Mouse (Mus musculus): ENCODE results near the gene Cirbp.

Gene Cirbp

GRCm38 (mm10) chr10:80137626-80138552 lies 27.9 kb upstream of the Cirbp start:
- in situ Hi-C loops (cut with MboI), result no loop called here

GRCm38 (mm10) chr10:80138553-80139438 lies 27.0 kb upstream of the Cirbp start, which contains the start of gene Atp5d:
Gene Atp5d (plus strand): TSS chr10:80138632.
- in situ Hi-C loops (cut with MboI), result no loop called here

- in situ Hi-C loops (cut with MboI), result no loop called here
These were observed 26.4 kb upstream of the Cirbp start for GRCm38 (mm10) chr10:80139439-80139775.

GRCm38 (mm10) chr10:80139975-80140665 lies 25.7 kb upstream of the Cirbp start:
- in situ Hi-C loops (cut with MboI), result no loop called here

- in situ Hi-C loops (cut with MboI), result no loop called here
These were observed 25.1 kb upstream of the Cirbp start, which contains the start of gene Cbarp for GRCm38 (mm10) chr10:80140666-80141035. Gene Cbarp (minus strand): TSS chr10:80140835.

- in situ Hi-C loops (cut with MboI), result no loop called here
These were observed 24.5 kb upstream of the Cirbp start for GRCm38 (mm10) chr10:80141243-80141642.

GRCm38 (mm10) chr10:80141786-80142529 lies 23.8 kb upstream of the Cirbp start:
- in situ Hi-C loops (cut with MboI), result no loop called here

- in situ Hi-C loops (cut with MboI), result no loop called here
These were observed 23.3 kb upstream of the Cirbp start for GRCm38 (mm10) chr10:80142530-80142925.

- in situ Hi-C loops (cut with MboI), result no loop called here
These were observed 22.1 kb upstream of the Cirbp start for GRCm38 (mm10) chr10:80143664-80144063.

GRCm38 (mm10) chr10:80144159-80144558 lies 21.6 kb upstream of the Cirbp start:
- in situ Hi-C loops (cut with MboI), result no loop called here

GRCm38 (mm10) chr10:80144864-80145838 lies 20.6 kb upstream of the Cirbp start:
- in situ Hi-C loops (cut with MboI), result no loop called here

GRCm38 (mm10) chr10:80145896-80146295 lies 19.9 kb upstream of the Cirbp start:
- in situ Hi-C loops (cut with MboI), result no loop called here

- in situ Hi-C loops (cut with MboI), result no loop called here
These were observed 19.2 kb upstream of the Cirbp start for GRCm38 (mm10) chr10:80146568-80147011.

GRCm38 (mm10) chr10:80147146-80147718 lies 18.6 kb upstream of the Cirbp start:
- in situ Hi-C loops (cut with MboI), result no loop called here

- in situ Hi-C loops (cut with MboI), result no loop called here
These were observed 17.8 kb upstream of the Cirbp start, which contains the start of gene Midn for GRCm38 (mm10) chr10:80147719-80148601. Gene Midn (plus strand): TSS chr10:80148272.

GRCm38 (mm10) chr10:80148610-80149290 lies 17.0 kb upstream of the Cirbp start:
- in situ Hi-C loops (cut with MboI), result no loop called here

- in situ Hi-C loops (cut with MboI), result no loop called here
These were observed 16.2 kb upstream of the Cirbp start for GRCm38 (mm10) chr10:80149291-80150225.

All from mature B cell (primary cell).